Mouse (Mus musculus) cerebellum, postnatal 25 days (tissue): Measurements from ENCODE around the gene Gm9732.
"Not testable (repeated sequence)": the region's sequence is repeated elsewhere in the genome, so short reads cannot be mapped to it uniquely, and the experiment has no call there.

Experiments used
- DNase-seq, 2 experiments: peaks; one replicate each; pipeline ENCODE4 v3.0.0; 2021; ENCODE audit warnings: mixed read lengths in 2 of 2

Gm9732 gene

DNA sequence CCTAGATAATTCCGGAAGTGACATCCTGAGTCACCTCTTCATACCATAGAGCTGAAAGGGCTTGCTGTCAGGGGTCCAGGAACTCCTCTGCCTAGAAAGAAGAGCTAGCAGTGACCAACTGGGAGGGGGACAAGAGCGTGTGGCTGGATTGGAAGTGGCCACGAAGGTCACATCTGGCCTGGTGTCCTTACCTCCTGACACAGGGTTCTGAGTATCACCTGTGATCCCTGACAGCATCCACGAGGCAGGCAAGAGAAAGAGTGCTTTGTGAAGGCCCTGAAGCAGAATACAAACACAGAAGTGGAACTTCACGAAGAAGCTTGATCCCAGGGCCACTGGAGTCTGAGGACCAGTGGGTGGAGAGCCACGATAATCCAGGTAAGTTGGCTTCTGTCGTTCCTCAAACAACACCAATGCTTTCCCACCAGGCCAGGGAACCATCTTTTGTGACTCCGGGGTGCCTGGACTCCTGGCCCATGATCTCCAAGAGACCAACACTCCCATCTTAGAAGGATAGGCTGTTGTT, at the start of gene Gm9732:
Gene Gm9732, plus strand, starts transcription at position 51 of the 526 bp plus-strand sequence.
- peak in 1 of 2 experiments; percentile 23 for DNase-seq

DNA sequence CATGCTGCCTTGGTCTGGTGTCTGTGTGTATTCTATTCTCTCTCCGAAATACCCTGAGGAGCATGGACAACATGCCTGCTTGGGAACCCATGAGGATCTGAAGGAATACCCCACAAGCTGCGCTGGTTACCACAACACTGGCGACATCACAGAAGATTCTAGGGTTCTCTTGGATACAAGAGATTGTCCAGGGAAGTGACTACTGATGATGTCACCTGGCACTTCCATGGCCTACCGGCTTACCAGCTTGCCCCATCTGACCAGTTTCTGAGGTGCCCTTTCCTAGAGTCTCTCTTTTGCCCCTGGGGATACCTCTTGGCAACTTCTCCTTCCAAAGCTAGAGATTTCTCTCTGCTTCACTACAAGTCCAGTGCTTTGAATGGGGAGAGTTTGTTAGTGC, 39.6 kb upstream of the Gm9732 start, which contains the start of gene Gm8122:
Gene Gm8122, minus strand, starts transcription at position 101 of the 400 bp plus-strand sequence.
- not testable (repeated sequence) for DNase-seq

DNA sequence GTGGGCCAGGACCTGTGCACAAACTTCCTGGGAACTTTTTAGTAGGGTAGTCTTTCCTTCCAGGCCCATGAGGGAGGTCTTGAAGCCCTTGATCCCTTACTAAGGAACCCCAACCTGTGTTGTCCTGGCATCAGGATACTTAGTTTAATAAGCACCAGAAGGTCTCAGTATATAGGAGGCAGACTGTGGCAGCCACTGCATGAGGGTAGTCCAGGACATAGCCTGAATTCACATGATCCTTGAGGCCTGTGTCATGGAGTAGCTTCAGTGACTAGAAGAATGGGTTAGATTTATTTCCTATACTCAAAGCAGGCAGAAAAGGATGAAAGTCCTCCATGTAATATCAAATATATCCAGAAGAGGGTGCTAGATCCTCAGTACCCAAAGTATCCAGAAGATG, 37.1 kb upstream of the Gm9732 start:
- not testable (repeated sequence) for DNase-seq

DNA sequence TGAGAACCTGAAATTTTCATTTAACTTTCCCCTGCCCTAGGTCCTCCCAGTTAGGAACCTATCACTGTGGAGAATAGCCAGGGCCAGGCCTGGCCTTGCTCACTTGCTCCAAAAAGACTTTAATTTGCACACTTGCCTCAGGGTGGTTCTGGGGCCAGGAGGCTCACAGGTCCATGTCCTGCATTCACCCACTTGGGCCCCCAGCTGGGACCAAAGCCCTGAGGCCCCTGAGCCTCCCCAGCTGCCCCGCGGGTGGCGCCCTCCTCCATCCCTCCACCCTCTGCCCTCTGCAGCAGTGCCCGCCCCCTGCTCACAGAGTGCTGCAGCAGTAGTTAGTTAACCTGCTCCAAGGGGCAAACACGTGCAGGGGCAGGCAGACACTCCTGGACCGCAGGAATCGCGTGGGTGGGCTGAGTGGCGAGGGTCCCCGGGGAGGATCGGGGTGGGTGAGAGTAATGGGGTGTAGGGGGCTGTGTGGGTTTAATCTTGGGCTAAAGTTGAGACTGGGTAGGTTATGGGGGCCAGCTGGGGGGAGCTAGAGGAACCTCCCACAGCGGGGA, 25.1 kb upstream of the Gm9732 start:
- DNase-seq, result not testable (repeated sequence)

DNA sequence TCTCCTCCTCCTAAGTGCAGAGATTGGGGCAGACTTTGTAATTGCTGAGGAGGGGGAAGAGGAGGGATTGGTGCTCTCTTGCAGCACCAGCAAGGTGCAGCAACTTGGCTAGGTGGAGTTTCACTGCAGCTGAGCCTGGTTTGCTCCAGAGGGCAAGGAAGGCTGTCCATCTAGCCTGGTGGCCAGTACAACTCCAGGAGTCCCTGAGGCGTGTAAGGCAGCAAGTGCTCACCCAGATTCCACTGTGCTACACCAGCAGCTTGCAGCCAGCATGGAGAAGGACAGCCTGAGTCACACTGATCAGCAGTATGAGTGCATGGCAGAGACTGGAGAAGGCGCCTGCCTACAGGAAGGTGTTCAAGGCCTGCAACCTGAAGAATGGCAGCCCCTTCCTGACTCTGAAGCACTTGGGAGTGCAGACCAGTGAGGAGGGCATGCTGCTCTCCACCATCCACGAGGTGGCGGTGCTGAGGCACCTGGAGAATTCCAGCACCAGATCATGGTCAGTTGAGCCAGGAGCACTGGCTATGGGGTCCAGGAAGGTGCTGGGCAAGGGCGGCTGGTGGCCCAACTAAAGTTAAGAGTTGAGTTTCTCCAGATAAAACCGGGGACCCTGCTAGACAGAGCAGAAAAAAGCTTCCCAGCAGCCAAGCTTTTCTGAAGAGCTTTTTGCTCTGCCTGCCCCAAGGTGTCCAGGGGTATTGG, 24.1 kb upstream of the Gm9732 start:
- not testable (repeated sequence) for DNase-seq

DNA sequence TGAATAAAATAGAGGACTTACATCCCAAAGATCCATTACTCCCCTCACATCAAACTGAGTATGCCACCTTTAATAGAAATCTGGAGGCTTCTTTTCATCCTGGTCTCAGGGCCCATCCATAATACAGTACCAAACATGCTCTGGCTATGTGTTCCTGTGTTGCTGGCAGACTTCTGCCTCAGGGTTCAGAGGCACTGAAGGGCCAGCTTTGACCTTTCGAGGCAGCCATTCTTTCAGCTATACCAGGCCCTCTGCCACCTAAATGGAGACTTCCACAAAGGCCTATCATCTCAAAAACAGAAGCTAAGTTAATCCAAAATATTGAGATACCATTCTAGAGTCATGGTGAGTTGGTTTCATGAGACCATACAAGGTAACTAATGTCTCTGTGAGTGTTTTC, 18.3 kb upstream of the Gm9732 start:
- DNase-seq, result not testable (repeated sequence)

DNA sequence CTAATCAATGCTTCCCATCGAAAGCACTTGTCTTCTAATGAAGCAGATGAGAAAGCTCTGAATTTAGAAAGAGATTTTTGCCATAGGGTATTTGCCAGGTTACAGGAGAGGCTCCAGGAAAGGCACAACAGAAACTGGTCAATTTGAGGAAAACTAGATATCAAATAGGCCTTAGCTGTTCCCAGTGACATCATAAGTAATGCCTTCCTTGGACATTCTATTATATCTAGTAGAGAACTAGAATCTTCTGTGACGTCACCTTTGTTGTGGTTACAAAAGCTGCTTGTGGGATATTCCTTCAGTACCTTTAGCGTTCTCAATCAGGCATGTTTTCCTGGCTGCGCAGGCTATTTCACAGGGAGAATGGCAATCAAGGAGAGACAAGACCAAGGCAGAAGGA, 16.5 kb upstream of the Gm9732 start, which contains the start of gene Gm8126:
Gene Gm8126, plus strand, starts transcription at position 301 of the 400 bp plus-strand sequence.
- DNase-seq, result not testable (repeated sequence)

DNA sequence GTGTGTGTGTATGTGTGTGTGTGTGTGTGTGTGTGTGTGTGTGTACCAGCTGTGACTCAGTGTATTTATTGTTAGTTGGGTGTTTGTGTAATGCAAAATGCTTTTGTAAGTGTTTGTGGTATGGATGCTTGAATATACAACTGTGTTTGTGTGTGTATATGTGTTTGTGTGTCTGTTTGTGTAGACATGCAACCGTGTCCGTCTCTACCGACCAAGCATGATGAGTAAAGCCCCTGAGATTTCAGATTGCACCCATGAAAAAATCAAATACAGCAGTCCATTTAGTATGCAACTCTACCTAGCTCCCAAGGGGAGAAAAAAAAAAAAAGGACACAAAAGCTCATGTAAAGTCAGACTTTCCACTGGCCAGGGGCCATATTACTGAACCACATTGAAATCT, 11.4 kb upstream of the Gm9732 start:
- DNase-seq, result not testable (repeated sequence)

DNA sequence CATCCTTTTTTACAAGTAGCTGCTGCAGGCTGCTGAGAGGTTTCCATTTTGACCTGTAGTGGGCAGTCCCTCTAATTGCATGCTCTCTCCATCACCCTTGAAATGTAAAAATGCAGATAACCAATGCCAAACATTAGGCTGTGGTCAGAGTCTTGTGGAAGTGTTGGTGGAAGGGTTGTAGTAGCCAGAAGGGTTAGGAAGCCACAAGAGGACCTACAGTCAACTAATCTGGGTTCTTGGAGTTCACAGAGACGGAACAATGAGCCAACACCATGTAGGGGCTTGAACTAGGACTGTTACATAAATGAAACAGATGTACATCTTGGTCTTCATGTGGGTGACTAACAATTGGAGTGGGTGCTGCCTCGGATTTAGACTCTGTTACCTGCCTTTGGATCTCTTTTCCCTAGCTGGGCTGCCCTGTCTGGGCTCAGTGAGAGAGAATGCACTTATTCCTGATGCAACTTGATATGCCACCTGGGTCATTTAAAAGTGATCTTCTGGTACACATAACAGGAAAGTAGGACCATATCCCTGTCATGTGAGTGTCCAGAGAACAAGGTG, 6.2 kb upstream of the Gm9732 start:
- not testable (repeated sequence) for DNase-seq

DNA sequence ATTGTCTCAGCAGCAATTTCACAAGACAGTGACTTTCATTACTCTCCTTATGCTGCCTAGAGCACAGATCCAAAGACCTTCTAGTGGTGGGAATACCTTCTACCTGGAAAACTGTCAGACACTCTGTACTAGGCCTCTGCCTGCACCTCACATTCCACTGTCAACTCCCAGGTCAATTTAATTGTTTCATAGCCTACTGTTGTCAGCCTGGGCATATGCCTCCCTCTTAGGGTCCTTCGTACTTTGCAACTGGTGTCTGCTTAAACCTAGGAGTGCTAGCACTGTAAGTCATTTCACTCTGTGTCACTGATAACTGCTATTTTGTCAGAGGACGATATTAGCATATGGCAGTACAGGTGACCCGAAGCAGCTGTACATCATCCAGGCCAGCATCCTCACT, 5.6 kb upstream of the Gm9732 start:
- not testable (repeated sequence) for DNase-seq

DNA sequence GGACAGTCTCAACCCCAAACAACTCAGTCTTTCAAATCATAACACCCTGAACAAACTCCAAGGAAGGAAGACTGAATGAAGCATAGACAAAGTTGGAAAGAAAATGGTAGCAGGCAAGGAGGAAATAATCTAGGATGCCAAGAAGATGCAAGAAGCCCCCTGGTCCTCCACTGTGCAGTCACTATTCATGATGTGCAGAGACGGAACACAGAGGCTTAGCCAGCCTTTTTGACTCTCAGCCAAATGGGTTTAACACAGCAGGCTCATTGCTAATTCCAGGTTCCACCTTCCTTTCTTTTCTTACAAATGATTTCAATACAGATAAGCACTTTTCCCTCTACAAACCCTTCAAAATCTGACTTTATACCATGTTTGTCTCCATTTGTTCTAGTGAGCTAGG, 1.7 kb upstream of the Gm9732 start:
- DNase-seq, result not testable (repeated sequence)

DNA sequence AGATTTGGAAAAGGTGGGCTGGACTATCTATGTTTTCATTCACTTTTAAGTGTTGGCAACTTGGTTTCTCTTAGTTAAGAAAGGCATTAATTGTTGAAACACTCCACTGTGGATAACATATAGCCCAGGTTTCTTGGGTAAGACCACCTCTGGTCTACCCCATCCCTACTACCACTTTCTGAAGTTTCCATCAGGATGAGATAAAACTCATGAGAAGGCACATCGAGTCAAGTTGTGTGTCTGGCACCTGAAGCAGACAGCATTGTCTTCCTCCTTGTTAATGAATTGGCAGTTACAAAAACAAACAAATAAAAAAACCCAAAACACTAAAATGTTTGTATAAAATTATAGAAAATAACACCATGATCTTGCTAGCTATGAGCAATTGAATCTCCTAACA, 916 bp downstream of the Gm9732 start:
- DNase-seq, result not testable (repeated sequence)

DNA sequence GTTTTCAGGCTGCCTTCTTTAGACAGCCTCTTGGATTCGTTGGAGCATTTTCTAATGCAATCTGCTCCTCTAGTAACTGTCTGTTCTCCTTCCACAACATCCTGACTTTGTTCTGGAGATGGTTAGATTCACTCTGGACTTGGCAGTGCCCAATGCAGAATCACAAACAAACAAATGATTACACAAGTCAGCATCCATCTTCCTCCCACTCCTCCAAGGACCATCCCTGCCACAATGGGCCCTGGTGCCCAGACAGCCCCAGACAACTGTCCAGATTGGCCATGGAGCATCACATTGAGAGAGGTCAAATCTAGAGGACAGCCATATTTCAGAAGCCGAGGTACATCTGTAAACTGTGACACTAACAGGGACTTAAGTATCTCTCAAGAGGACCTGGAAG, 2.6 kb downstream of the Gm9732 start:
- DNase-seq, result not testable (repeated sequence)

DNA sequence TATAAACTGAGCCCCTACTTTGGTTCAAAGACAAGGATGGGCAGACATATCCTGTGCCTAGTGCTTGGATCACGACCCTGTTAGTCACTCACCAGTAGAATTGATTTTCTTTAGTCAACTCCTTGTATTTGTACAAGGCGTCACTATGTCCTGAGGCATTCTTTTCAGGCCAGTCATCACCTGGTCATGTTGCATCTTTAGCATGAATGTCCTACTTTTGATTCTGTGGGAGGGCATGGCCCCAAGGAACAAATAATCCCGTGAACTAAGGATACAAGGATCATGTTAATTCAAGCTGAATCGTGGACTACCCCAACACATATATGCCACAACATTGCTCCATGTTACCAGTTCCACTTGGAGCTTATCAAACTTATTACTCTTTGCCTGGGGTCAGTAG, 3.3 kb downstream of the Gm9732 start:
- DNase-seq, result not testable (repeated sequence)

DNA sequence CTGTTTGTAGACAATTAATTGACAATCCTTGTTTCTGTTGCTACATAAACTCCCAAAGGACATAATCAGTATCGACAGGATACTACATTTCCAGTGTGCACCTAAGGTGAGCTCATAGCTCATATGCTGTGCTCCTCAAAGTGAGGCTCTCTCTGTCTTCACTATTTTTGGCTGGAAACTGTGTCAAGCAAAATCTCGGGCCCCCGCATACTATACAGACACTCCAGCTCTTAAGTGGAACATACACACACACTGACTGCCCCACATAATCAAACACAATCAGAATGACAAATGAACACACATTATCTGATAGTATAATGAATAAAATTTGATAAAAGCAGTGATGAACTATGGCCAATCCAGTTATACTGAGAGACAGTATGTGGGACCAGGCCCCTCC, 3.8 kb downstream of the Gm9732 start:
- not testable (repeated sequence) for DNase-seq

DNA sequence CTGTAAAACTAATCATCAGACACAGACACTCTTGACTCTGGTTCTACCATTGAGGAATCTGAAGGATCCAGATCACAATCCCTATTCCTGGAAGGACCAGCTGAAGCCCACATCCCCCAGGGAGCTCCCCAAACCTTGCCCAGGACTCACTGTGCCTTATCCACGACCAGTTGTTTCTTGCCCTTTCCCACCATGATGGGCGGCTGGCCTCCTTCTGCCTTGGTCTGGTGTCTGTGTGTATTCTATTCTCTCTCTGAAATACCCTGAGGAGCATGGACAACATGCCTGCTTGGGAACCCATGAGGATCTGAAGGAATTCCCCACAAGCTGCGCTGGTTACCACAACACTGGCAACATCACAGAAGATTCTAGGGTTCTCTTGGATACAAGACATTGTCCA, 18.7 kb downstream of the Gm9732 start, which contains the start of gene Gm8127:
Gene Gm8127, minus strand, starts transcription at position 330 of the 400 bp plus-strand sequence.
- DNase-seq, result not testable (repeated sequence)

DNA sequence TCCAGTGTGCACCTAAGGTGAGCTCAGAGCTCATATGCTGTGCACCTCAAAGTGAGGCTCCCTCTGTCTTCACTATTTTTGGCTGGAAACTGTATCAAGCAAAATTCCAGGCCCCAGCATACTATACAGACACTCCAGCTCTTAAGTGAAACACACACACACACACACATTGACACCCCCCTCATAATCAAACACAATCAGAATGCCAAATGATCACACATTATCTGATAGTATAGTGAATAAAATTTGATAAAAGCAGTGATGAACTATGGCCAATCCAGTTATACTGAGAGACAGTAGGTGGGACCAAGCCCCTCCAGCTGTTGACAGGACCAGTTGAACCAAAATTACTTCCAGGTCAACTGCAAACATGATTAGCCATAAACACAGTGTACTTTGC, 44.7 kb downstream of the Gm9732 start:
- not testable (repeated sequence) for DNase-seq

DNA sequence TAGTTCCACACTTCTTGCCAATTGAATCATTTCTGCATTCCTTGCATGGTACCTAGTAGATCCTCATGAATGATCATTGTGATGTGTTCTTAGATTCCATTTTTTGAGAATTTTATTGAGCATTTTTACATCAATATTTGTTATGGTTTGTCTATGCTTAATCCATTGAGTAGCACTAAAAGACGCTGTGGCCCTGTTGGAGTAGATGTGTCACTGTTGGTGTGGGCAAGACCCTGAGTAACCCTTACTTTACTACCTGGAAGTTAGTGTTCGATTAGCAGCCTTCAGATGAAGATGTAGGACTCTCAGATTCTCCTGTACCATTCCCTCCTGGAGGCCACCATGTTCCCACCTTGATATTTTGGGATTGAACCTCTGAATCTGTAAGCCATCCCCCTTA, 53.8 kb downstream of the Gm9732 start:
- DNase-seq, result not testable (repeated sequence)

DNA sequence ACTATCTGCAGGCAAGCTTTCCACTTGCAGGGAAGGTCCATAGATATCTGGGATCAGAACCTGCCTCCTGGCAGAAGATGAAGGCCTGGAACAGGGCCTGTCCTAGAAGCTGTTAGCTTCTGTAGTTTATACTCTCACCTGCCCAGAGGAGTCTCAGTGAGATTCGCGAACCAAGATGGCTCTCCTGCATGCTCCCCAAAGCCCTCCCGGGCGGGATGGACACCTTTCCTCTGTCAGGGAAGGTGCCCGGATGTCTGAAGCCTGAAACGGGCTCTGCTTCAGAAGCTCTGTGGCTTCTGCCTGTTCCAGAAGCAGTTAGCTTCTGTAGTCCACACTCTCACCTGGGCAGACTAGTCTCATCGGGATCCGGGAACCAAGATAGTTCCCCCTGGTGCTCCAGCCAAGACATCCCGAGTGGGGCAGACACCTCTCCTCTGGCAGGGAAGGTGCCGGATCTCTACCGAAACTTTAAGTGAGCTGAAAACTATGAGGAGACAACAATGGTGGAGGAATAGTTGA, 56.6 kb downstream of the Gm9732 start:
- DNase-seq, result not testable (repeated sequence)

DNA sequence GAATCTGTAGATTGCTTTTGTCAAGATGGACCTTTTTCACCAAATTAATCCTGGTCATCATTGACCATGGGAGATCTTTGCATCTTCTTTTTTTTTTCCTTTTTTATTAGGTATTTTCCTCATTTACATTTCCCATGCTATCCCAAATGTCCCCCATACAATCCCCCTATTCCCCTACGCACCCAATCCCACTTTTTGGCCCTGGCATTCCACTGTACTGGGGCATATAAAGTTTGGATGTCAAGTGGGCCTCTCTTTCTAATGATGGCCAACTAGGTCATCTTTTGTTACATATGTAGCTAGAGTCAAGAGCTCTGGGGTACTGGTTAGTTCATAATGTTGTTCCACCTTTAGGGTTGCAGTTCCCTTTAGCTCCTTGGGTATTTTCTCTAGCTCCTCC, 62.8 kb downstream of the Gm9732 start:
- not testable (repeated sequence) for DNase-seq

DNA sequence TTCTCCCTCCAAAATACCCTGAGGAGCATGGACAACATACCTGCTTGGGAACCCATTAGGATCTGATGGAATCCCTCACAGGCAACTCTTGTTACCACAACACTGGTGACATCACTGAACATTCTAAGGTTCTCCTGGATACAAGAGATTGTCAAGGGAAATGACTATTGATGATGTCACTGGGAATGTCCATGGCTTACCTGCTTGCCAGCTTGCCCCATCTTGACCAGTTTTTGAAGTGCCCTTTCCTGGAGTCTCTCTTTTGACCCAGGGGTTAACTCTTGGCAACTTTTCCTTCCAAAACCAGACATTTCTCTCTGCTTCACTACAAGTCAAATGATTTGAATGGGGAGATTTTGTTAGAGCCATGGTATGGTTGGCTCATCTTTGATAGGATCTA, 72.9 kb downstream of the Gm9732 start, which contains the start of gene 1700001F09Rik:
Gene 1700001F09Rik, minus strand, starts transcription at position 101 of the 400 bp plus-strand sequence.
- not testable (repeated sequence) for DNase-seq

DNA sequence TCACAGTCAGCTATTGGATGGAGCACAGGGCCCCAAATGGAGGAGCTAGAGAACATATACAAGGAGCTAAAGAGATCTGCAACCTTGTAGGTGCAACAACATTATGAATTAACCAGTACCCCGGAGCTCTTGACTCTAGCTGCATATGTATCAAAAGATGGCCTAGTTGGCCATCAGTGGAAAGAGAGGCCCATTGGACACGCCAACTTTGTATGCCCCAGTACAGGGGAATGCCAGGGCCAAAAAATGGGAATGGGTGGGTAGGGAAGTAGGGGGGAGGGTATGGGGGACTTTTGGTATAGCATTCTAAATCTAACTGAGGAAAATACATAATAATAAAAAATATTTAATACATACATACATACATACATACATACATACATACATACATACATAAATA, 78.1 kb downstream of the Gm9732 start:
- not testable (repeated sequence) for DNase-seq
